Mouse (Mus musculus) forebrain, embryonic 14.5 days (tissue): ENCODE measurements at regions not wholly inside any gene's neighbourhood (a gene's known extent, or its start where the extent isn't known, plus 50 kb on each side); places are given as distances from the start of the nearest gene placed in this dataset.

Experiments used
- ATAC-seq: fragments of 200-750 bp; cut with Nextera tagmentation; 2 replicates; pipeline ENCODE4 v1.8.0; 2017; ENCODE audit warnings: mild to moderate bottlenecking, moderate library complexity
- DNase-seq: peaks from one replicate; pipeline ENCODE4 v3.0.0-alpha.2; 2015; ENCODE audit warnings: low spot score
- H3K27ac ChIP-seq: fragments of 300-500 bp; sonication (generic); 2 replicates; pipeline ENCODE4 v1.5.1; 2014; ENCODE audit warnings: low read depth, mild to moderate bottlenecking, control low read depth, low read length, moderate library complexity
- H3K27me3 ChIP-seq: fragments of 300-500 bp; sonication (generic); replicated peaks from 2 replicates; pipeline ENCODE4 v1.6.1; 2014; ENCODE audit warnings: low read length, control low read depth, mixed read lengths; ENCODE audit not compliant: control insufficient read depth, insufficient read depth
- H3K36me3 ChIP-seq: fragments of 300-500 bp; sonication (generic); 2 replicates; pipeline ENCODE4 v1.6.1; 2014; ENCODE audit warnings: low read length, control low read depth; ENCODE audit not compliant: control insufficient read depth, insufficient read depth
- H3K4me1 ChIP-seq: fragments of 300-500 bp; sonication (generic); 2 replicates; pipeline ENCODE4 v1.6.1; 2014; ENCODE audit warnings: antibody characterized with exemption, low read length, control low read depth; ENCODE audit not compliant: control insufficient read depth, insufficient read depth
- H3K4me2 ChIP-seq: fragments of 300-500 bp; sonication (generic); 2 replicates; pipeline ENCODE4 v1.6.1; 2014; ENCODE audit warnings: mild to moderate bottlenecking, control low read depth, low read length
- H3K4me3 ChIP-seq: fragments of 300-500 bp; sonication (generic); 2 replicates; pipeline ENCODE4 v1.5.1; 2014; ENCODE audit warnings: low read depth, low read length, control low read depth
- H3K9ac ChIP-seq: fragments of 300-500 bp; sonication (generic); 2 replicates; pipeline ENCODE4 v1.6.1; 2014; ENCODE audit warnings: mild to moderate bottlenecking, low read length, control low read depth, moderate library complexity
- H3K9me3 ChIP-seq: fragments of 300-500 bp; sonication (generic); replicated peaks from 2 replicates; pipeline ENCODE4 v1.6.1; 2016; ENCODE audit warnings: low read length, control low read depth, mixed read lengths; ENCODE audit not compliant: control insufficient read depth
- WGBS: fragments of 180-500 bp; shearing (Covaris S2); extraction: QIAGEN DNeasy Blood & Tissue Kit; methylation state at CpG from one replicate; pipeline ENCODE4 v1.1.7; 2014; 5-methylcytosine and 5-hydroxymethylcytosine counted together

DNA sequence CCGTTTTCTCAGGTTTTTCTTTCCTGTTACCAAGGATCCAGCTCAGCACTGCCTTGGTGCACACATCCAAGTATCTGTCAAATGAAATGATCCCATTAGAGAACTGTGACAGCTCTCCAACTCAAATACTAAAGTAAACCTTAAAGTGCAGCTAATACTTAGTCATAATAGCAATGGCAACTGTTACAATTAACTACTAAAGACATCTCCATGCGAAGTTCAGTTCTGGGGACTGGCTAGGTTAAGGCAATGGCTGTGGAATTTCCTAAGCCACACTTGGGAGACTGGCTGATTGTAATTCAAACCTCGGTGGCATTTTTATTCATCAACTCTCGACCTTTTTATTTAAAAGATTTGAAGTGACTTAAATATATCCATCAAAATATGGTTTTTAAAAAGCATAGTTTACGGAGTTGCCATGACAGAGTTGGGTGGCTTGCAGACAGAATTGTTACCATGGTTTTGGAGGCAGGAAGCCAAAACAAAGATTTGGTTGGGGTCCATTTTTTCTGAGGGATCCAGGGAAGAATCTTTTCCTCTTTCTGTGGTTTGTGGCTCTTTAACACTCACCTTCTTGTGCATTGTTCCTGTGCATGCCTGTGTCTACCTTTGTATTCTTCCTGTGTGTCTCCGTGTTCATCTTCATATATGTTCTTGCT lies 143.3 kb upstream of the Nfe2l3 start:
- 67% methylated on average over 6 of the region's 6 CpGs for WGBS
- ATAC-seq (no peak), DNase-seq (no peak)
- no peak overlapping the region for H3K4me2 ChIP-seq
- no peak overlapping the region for H3K4me3 ChIP-seq
- H3K27me3 ChIP-seq = no peaks in the 10 kb centered on the region
- no peak overlapping the region for H3K9ac ChIP-seq
- H3K4me1 ChIP-seq = no peaks in the 10 kb centered on the region
- H3K27ac ChIP-seq = no peak overlapping the region
- H3K9me3 ChIP-seq = no peaks in the 10 kb centered on the region
- H3K36me3 ChIP-seq = no peaks in the 10 kb centered on the region

DNA sequence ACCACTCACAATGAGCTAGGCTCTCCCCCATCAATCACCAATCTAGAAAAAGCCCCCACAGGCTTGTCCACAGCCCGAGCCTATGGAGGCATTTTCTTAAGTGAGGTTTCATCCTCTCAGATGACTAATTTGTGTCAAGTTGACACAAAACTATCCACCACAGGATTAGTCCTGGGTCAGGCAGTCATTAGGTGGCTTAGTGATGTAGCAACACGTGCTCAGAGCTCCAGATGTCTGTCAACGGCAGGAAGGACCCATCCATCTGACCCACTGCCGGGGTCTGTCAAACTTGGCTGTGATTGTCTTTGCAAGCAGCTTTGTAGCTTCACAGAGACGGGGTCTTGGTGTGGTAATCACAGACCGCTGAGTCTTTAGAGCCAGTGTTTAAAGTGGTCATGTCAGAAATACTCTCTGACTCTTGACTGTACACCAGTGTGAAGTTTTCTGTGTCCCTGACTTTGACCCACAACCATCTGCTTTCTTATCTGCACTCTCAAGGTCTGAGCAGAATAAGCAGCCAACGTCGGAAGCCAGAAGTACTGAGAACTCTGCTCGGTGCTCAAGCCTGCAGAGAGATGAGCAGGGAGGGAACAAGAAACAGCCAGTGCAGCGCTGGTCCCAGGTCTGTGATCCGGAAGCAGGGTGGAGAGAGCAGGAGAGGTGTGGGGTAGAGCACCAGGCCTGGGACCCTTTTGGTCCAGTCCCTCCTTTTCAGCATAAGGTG lies 131.6 kb upstream of the Nfe2l3 start:
- Histone ChIP-seq H3K36me3 (no peaks in the 10 kb centered on the region), H3K4me3 (no peak overlapping the region), H3K9me3 (no peaks in the 10 kb centered on the region), H3K4me1 (no peaks in the 10 kb centered on the region), H3K27ac (no peak overlapping the region), H3K27me3 (no peaks in the 10 kb centered on the region), H3K4me2 (no peak overlapping the region), H3K9ac (no peak overlapping the region)
- ATAC-seq (no peak), DNase-seq (no peak)
- WGBS = 85% methylated on average over 11 of the region's 11 CpGs

DNA sequence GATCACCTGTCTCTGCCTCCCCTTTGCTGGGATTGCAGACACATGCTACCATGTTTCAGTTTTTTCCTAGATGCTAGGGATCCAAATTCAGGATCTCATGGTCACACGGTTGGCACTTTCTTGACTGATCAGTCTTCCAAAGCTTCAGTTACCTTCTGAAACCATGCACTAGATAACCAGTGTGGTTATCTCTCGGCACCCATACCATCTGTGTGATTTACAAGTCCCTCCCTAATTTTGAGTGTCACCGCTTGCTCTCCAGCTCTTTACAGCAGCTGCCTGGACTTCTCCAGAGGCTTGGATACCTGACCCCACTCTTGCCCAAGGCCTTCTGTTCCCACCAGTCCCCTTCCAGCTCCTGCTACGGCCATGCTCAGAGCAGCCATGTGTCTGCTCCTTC lies 130.6 kb upstream of the Nfe2l3 start:
- WGBS = 87% methylated on average over 4 of the region's 4 CpGs

DNA sequence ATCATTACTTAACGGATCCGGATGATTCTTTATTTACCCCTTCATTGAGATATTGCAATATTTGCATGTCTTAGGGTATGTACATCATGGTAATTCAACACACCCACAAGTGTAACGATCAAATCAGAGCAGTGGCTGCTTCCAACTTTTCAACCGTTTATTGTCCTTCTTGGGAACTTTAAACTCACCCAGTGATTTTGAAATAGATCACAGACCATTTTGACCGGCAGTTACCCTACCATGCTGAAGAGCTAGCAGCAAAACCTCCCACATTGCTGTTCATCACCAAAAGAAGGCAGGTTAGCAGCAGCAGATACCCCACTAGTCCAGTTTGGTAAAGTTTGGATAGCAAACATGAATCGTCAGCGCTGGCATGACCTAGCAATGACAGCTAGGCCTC lies 130.2 kb upstream of the Nfe2l3 start:
- ATAC-seq (no peak), DNase-seq (no peak)
- Histone ChIP-seq H3K9ac (no peak overlapping the region), H3K4me3 (no peak overlapping the region), H3K27ac (no peak overlapping the region), H3K9me3 (no peaks in the 10 kb centered on the region), H3K27me3 (no peaks in the 10 kb centered on the region), H3K36me3 (no peaks in the 10 kb centered on the region), H3K4me2 (no peak overlapping the region), H3K4me1 (no peaks in the 10 kb centered on the region)
- WGBS = 93% methylated on average over 7 of the region's 7 CpGs

More for the DNA sequence above, 130.6 kb upstream of the Nfe2l3 start:
- DNase-seq (no peak), ATAC-seq (no peak)
- Histone ChIP-seq H3K4me1 (no peaks in the 10 kb centered on the region), H3K4me3 (no peak overlapping the region), H3K9me3 (no peaks in the 10 kb centered on the region), H3K9ac (no peak overlapping the region), H3K27me3 (no peaks in the 10 kb centered on the region), H3K4me2 (no peak overlapping the region), H3K36me3 (no peaks in the 10 kb centered on the region), H3K27ac (no peak overlapping the region)

DNA sequence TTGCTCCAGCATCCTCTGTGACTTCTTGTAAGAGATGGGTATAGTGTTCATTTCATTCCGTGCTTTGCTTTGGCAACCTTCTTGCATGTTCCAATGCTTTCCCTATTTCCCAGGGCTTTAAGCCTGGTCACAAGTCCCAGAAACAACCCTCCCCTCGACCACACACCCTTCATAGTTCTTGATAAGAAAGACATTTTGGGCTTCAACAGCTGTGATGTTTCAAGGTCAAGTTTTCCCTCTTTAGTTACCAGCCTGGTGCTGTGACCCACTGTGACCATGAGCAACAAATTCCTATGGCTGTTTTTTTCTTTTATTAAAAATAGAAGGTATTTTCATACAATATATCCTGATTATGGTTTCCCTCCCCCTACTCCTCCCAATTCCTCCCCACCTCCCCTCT lies 114.1 kb upstream of the Nfe2l3 start:
- no peaks in the 10 kb centered on the region for H3K4me1 ChIP-seq
- no peak overlapping the region for H3K4me2 ChIP-seq
- H3K27me3 ChIP-seq = no peaks in the 10 kb centered on the region
- H3K36me3 ChIP-seq = no peaks in the 10 kb centered on the region
- ATAC-seq (no peak), DNase-seq (no peak)
- H3K9me3 ChIP-seq = no peaks in the 10 kb centered on the region
- H3K4me3 ChIP-seq = no peak overlapping the region
- no peak overlapping the region for H3K27ac ChIP-seq
- H3K9ac ChIP-seq = no peak overlapping the region
- WGBS = 76% methylated on average over 2 of the region's 2 CpGs

DNA sequence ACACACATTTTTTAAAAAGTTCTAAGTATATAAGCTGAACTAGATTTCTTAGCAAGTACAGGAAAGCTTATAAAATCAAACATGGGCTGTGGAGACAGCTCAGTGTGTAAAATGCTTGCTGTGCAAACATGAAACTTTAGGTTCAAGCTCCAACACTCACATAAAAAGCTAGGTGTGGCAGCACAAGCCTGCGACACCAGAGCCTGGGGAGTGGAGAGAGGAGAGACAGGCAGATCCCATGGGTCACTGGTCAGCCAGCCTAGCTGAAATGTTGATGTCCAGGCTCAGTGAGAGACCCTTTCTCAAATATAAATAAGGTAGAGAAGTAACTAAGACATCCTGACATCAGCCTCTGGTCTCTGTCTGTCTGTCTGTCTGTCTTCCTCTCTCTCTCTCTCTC lies 112.5 kb upstream of the Nfe2l3 start:
- whole genome bisulfite sequencing = 89% methylated on average over 1 of the region's 1 CpGs
- Histone ChIP-seq H3K4me3 (no peak overlapping the region), H3K4me2 (no peak overlapping the region), H3K27me3 (no peaks in the 10 kb centered on the region), H3K9me3 (no peaks in the 10 kb centered on the region), H3K4me1 (no peaks in the 10 kb centered on the region), H3K36me3 (no peaks in the 10 kb centered on the region), H3K9ac (no peak overlapping the region), H3K27ac (no peak overlapping the region)
- ATAC-seq (no peak), DNase-seq (no peak)

DNA sequence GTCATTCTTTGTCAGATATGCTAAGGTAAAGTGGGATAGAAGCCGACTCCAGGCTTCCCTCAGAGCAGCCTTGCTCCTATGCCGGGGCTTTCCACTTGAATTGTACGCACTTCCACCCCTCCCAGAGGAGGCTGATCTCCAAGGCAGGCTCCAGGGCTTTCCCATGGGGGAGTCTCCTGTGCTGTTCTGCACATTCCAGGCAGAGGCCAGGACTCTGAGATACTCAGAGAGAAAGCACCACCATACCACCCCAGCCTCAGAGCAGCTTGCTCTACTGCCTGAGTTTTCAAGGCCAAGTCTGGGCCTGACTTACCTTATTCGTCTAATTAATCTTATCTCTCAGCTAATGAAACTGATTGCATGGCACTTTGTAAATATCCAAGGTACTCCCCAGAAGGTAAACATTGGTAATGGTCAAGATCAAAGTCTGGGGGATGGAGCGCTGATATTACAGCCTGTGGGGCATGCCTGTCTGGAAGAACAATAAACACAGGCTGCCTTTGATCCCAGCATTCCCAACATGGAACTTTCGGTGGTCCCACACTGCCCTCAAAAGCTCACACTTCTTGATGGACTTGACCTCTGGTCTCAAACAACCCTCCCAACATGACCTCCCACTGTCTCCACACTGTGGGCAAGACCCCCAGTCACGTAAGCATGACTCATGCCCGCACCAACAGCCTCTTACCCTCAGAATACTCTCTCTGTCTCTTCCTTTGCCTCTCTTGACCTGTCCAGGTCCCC lies 111.6 kb upstream of the Nfe2l3 start:
- H3K4me2 ChIP-seq = no peak overlapping the region
- no peaks in the 10 kb centered on the region for H3K9me3 ChIP-seq
- H3K36me3 ChIP-seq = no peaks in the 10 kb centered on the region
- DNase-seq (no peak), ATAC-seq (no peak)
- H3K27ac ChIP-seq = no peak overlapping the region
- H3K9ac ChIP-seq = no peak overlapping the region
- H3K27me3 ChIP-seq = no peaks in the 10 kb centered on the region
- no peak overlapping the region for H3K4me3 ChIP-seq
- no peaks in the 10 kb centered on the region for H3K4me1 ChIP-seq
- 76% methylated on average over 8 of the region's 8 CpGs for WGBS

DNA sequence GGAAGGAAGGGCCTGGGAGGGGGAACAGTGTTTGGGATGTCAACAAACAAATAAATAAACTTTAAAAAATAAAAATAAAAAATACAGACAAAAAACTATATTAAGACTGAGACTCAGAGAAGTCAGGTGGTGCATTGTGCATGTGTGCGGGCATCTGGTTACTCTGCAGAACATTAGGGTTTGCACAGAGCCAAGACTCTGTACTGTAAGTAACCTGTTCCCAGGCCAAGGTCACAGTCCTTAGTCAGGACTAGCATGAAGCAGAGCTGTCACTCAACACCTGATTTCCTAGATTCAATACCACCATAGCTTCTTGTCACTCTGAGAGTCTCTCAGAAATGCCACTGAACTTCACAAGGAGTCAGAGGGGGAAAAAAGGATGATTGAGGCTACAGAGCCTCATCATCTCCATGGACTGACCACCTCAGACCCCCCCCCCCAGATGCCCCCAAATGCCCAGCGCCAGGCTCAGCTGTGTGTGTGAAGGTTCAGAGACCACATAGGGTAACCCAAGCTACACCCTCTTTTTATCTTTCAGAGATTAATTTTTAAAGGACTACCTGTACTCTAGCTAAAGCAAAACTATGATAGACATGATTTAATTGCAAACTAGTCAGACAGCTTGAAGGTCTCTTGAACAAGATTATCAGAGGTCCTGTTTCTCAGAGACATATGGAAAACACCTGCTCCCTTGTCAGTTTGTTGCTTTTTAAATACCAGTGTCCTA lies 106.2 kb upstream of the Nfe2l3 start:
- Histone ChIP-seq H3K27ac (no peak overlapping the region), H3K36me3 (no peaks in the 10 kb centered on the region), H3K4me1 (no peaks in the 10 kb centered on the region), H3K9me3 (no peaks in the 10 kb centered on the region), H3K27me3 (no peaks in the 10 kb centered on the region), H3K4me2 (no peak overlapping the region), H3K9ac (no peak overlapping the region), H3K4me3 (no peak overlapping the region)
- no peak for DNase-seq
- ATAC-seq = no peak
- WGBS = 84% methylated on average over 2 of the region's 2 CpGs
